Mouse (Mus musculus) layer of hippocampus, adult 11-12 months (tissue): ENCODE results near the gene Gemin7.

ENCODE experiments used
- DNase-seq: peaks from one replicate; pipeline ENCODE4 v3.0.0; 2022; ENCODE audit warnings: low spot score

Gene Gemin7

GRCm38 (mm10) chr7:19577877-19578414, 551 bp upstream of the Gemin7 start:
- no peak for DNase-seq

DNA sequence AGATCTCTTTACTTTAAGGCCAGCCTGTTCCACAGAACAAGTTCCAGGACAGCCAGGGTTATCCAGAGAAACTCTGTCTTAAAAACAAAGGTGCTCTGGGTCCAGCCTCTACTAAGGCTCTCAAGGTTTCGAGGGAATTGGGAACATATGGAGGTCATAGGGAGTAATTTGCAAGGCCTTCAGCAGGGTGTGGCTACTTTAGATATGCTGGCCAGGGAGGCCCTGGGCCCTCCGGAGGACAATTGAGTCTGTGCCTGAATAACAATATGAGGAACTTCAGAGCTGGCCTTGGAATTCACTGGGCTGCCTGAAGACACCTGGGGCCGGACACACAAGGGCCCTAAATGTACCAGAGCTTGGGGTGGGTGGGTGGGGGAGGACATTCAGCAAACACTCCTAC, 1.8 kb downstream of the Gemin7 start:
- no peak for DNase-seq

DNA sequence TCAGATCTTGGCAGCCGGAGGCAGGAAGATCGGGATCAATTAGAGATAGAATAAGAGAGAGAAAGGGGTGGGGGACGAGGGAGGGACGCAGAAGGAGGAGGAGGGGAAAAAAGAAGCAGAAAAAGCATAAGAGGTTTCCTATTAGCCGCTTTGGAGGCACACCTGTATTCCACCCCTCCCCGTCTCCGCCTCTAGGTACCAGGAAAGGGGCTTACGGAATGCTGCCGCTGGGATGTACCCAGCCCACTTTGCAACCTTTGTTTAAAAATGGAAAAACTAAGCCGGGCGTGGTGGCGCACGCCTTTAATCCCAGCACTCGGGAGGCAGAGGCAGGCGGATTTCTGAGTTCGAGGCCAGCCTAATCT, 3.6 kb downstream of the Gemin7 start:
- no peak for DNase-seq

- peak; percentile 71 for DNase-seq
These were observed 4.2 kb downstream of the Gemin7 start for GRCm38 (mm10) chr7:19572926-19573775.

GRCm38 (mm10) chr7:19569647-19570046, 7.7 kb downstream of the Gemin7 start:
- no peak for DNase-seq

GRCm38 (mm10) chr7:19567426-19567825, 10.0 kb downstream of the Gemin7 start:
- DNase-seq: no peak

DNA sequence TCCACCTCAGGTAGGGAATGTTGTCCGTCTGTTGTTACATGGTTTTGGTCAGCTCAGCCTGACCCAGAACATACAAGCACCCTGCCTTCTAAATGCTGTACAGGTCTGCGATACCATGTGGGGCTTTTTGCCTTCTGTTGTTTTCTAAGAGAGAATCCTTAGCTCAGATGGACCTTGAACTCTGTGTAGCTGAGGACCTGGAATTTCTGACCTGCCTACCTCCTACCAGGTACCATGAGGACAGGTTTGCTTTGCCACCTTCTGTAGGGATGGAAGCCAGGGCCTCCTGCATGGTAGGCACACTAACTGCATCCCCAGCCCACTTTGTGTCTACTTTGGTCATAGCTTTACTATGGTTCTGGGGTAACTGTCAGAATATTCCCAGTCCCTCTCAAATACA, 11.6 kb downstream of the Gemin7 start:
- no peak for DNase-seq

- DNase-seq: no peak
These were observed 12.9 kb downstream of the Gemin7 start for GRCm38 (mm10) chr7:19564455-19564854.

DNA sequence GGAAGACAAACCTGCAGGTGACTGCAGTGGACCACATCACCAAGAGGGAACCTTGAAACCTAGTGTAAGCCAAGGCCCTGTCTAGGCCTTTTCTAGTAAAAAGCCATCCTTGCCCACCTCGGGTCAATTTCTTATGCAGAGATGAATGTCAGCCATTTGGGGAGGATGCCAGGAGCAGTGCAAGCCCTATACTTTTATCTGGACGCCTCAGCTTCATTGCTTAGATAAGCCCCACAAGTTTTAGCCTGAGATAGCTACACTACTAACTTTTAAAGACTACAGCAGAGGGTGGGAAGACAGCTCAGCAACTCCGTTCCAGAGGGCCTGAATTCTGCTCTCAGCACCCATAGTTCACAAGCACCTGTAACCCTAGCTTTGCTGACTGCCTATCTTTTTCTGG, 13.5 kb downstream of the Gemin7 start:
- no peak for DNase-seq

- DNase-seq: no peak
These were observed 14.6 kb downstream of the Gemin7 start, which contains the start of gene Ppp1r37 for GRCm38 (mm10) chr7:19562643-19563410. Gene Ppp1r37 (minus strand): TSS chr7:19563076.

- peak; percentile 88 for DNase-seq
These were observed 15.4 kb downstream of the Gemin7 start for GRCm38 (mm10) chr7:19561765-19562642.

- no peak for DNase-seq
These were observed 16.0 kb downstream of the Gemin7 start for GRCm38 (mm10) chr7:19561431-19561764.

DNA sequence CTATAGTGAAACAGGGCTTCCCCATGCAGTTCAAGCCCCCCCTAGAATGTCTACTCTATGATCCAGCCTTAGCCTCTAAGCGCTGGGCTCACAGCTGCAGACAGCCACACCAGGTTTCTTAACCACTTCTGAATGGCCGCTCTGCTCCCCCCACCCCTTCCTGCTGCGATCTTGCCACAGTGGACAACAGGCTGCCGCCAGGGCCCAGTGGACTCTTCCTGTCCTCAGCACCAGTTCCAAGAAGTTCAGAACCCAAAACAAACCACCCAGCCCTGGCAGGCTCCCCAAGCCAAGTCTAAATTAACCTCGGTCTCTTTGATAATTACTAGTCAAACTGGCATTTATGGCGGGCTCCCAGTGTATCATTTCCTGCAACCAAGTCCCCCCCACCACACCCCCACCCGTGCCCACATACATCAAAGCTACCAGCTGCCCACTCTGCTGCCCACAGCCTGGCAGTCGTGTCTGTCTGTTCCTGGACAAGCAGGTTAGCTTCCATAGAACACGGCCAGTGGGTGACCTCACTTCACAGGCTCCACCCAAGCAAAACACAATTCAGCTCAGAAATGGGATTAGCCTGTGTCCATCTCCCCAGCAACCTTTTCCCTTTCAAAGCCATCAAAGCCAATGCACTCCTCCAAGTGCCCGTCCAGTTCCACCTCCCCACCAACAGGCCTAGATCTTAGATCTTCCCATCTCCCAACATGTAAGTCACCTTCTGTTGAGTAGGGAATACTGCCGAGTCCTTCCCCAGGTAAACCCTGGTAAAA, 16.7 kb downstream of the Gemin7 start:
- DNase-seq: no peak

- DNase-seq: no peak
These were observed 18.4 kb downstream of the Gemin7 start for GRCm38 (mm10) chr7:19558965-19559364.

GRCm38 (mm10) chr7:19557982-19558900, 19.2 kb downstream of the Gemin7 start:
- DNase-seq: no peak

DNA sequence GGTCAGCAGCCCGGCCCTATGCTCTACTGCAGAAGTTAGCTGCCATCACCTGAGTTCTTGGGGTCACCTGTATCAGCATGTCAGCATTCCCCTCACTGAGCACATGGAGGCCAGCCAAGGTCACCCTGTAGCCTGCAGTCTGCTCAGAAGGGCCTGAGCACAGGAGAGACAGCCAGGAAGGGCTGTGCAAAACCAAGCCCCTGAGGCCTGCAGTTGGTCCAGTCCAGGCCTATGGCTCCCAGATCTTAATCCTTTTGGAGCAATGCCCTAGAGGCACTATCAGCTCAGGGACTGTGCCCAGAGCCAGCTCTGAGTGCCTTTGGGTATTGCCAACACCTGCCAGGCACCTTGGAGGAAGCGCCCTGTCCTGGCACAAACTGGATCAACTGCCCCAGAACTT, 20.3 kb downstream of the Gemin7 start:
- DNase-seq: no peak

- peak; percentile 46 for DNase-seq
These were observed 23.2 kb downstream of the Gemin7 start for GRCm38 (mm10) chr7:19554168-19554567.

DNA sequence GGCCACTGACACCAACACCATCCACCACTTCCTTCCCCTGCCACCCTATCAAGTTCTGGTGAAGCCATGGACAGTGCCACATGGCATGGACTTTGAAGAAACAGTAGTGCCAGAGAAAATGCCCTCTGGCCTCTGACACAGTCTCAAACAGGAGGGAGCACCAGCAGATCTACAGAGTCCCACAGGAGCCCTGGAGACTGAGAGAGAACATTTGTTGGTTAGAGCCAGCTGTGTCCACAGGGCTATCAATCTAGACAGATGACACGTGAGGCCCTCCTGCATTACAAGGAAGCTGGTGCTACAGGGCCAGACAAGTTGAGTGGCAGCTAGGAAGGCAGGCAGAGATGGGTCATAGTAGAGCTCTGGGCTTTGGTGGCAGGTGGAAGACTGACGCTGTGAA, 25.0 kb downstream of the Gemin7 start:
- DNase-seq: no peak

DNA sequence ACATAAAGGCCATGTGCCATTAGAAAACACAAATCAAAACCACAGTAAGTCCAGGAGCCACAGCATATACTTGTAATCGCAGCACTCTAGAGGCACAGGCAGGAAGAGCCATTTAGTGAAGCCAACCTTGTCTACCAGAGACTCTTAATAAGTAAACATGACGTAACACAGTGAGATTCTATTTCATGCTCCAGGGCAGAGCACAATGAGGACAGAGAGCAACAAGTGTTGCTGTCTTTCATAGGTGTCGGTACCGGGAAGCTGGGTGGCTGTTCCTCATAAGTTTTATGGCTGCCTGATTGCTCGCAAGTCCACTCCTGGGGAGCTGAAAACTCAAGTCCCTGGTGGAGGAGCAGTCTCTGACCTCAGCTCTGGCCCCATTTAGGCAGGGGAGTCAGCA, 25.8 kb downstream of the Gemin7 start:
- no peak for DNase-seq

DNA sequence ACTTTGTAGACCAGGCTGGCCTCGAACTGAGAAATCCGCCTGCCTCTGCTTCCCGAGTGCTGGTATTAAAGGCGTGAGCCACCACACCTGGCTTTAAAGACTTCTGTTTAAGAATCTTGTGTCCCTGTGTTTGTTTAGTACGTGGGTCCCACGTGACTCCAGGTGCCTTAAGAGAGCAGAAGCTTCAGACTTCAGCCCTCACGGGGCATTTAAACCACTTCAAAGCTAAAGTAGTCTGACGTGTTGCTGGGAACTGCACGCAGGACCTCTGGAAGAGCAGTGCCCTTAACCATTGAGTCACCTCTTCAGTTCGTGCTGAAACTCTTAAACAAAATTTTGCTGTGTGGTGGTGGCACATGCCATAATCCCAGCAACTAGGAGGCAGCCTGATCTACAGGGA, 28.0 kb downstream of the Gemin7 start:
- no peak for DNase-seq
